ENCODE assay signal across 20 mouse cellular contexts in the genomic region with DNA sequence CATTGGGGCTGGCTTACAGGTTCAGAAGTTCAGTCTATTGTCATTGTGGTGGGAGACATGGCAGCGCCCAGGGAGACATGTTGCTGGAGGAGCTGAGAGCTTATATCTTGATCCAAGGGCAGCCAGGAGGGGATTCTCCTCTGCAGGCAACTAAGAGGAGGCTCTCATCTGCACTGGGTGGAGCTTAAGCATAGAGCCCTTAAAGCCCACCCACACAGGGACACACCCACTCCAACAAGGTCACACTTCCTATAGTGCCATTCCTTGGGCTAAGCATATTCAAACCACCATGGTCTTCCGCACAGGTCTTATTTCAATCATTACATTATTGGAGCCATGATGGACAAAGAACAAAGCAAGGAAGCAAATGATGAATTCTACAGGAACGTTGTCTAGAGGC.
"Had no signal": no experiment of that assay in that cellular context is flagged by ENCODE, and none has a peak within 500 bp of the region (broad histone marks: within the 10 kb centered on the region; RNA-seq: fewer than 3 reads in every experiment).

No protein-coding gene starts in this region.

- H3K4me1 ChIP-seq: lung, embryonic 15.5 days; midbrain, embryonic 10.5 days; midbrain, embryonic 12.5 days; neural tube, embryonic 13.5 days; neural tube, embryonic 15.5 days had no signal

- DNase-seq: lung, adult 2 months; lung, postnatal 14 days; midbrain, embryonic 14.5 days; retina, postnatal 1 day; right cerebral cortex, adult 18-20 months; right cerebral cortex, postnatal 25 days; right cerebral cortex, postnatal 4 days; spleen, adult 18-20 months; thymus, adult 18-20 months; thymus, postnatal 25 days; thymus, postnatal 4 days had no signal

- H3K4me3 ChIP-seq: lung, embryonic 15.5 days; midbrain, embryonic 10.5 days; midbrain, embryonic 12.5 days; myocyte; neural tube, embryonic 13.5 days; neural tube, embryonic 15.5 days had no signal

- H3K9me3 ChIP-seq: lung, embryonic 15.5 days; midbrain, embryonic 10.5 days; midbrain, embryonic 12.5 days; neural tube, embryonic 13.5 days; neural tube, embryonic 15.5 days had no signal

- ATAC-seq: lung, postnatal 0 days; midbrain, embryonic 16.5 days had no signal

- H3K9ac ChIP-seq: lung, embryonic 15.5 days; midbrain, embryonic 12.5 days; neural tube, embryonic 13.5 days; neural tube, embryonic 15.5 days had no signal

- H3K4me2 ChIP-seq: lung, embryonic 15.5 days; midbrain, embryonic 12.5 days; neural tube, embryonic 13.5 days; neural tube, embryonic 15.5 days had no signal

- H3K36me3 ChIP-seq: lung, embryonic 15.5 days; midbrain, embryonic 10.5 days; midbrain, embryonic 12.5 days; neural tube, embryonic 13.5 days; neural tube, embryonic 15.5 days had no signal

- H3K27me3 ChIP-seq: lung, embryonic 15.5 days; midbrain, embryonic 12.5 days; neural tube, embryonic 13.5 days; neural tube, embryonic 15.5 days had no signal

- H3K27ac ChIP-seq: lung, embryonic 15.5 days; macrophage; midbrain, embryonic 10.5 days; midbrain, embryonic 12.5 days; neural tube, embryonic 13.5 days; neural tube, embryonic 15.5 days had no signal
